Comparison of ENCODE assay signal across 12 mouse cellular contexts in the genomic region with DNA sequence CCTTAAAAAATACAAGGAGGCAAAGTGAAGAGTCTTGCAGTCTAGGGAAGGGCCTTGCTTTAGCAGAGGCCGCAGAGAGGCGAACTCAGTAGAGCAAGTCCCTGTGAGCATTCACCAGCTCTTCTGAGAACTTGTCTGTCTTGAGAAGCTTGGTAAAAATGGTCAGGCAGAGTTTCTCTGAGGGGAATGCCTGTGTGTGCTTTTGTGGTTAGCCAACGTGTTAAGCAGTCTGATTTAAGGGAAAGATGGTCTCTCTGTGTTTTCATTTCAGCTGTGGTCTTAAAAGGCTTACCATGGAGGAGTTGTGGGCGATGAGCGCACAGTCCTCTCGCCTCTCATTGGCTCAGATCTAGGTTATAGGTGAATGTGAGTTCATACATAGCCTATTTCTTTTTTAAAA.
"Had no signal": no experiment of that assay in that cellular context is flagged by ENCODE, and none has a peak within 500 bp of the region (broad histone marks: within the 10 kb centered on the region; RNA-seq: fewer than 3 reads in every experiment).

No protein-coding gene starts in this region.

- H3K9me3 ChIP-seq: limb, embryonic 15.5 days; liver, embryonic 12.5 days; midbrain, embryonic 10.5 days; neural tube, embryonic 12.5 days had no signal

- H3K4me3 ChIP-seq: limb, embryonic 15.5 days; liver, embryonic 12.5 days; midbrain, embryonic 10.5 days; myocyte; neural tube, embryonic 12.5 days had no signal

- DNase-seq: kidney, postnatal 36 days; lung, postnatal 10 days; lung, postnatal 4 days; midbrain, embryonic 14.5 days; thymus, postnatal 14 days had no signal

- H3K27ac ChIP-seq: limb, embryonic 15.5 days; liver, embryonic 12.5 days; midbrain, embryonic 10.5 days; neural tube, embryonic 12.5 days; stomach, postnatal 0 days had no signal

- H3K9ac ChIP-seq: limb, embryonic 15.5 days; liver, embryonic 12.5 days; lung, embryonic 14.5 days; neural tube, embryonic 12.5 days had no signal

- H3K27me3 ChIP-seq: limb, embryonic 15.5 days; liver, embryonic 12.5 days; neural tube, embryonic 12.5 days had no signal

- H3K4me2 ChIP-seq: limb, embryonic 15.5 days; liver, embryonic 12.5 days; lung, embryonic 14.5 days; neural tube, embryonic 12.5 days had no signal

- H3K36me3 ChIP-seq: limb, embryonic 15.5 days; liver, embryonic 12.5 days; neural tube, embryonic 12.5 days had no signal

- ATAC-seq: liver, embryonic 12.5 days had no signal
